Mouse (Mus musculus) E14TG2a.4 (cell line): ENCODE data around the gene Stim2.

Experiments used
- CTCF ChIP-seq: conservative IDR thresholded peaks from 2 replicates; pipeline ENCODE4 v1.5.1; 2014; ENCODE audit warnings: low read length
- NANOG ChIP-seq: IDR thresholded peaks from 2 replicates; pipeline ENCODE4 v1.6.1; 2014; ENCODE audit warnings: borderline replicate concordance, low read length, mixed read lengths
- POU5F1 ChIP-seq: IDR thresholded peaks from 2 replicates; pipeline ENCODE4 v1.6.1; 2014; ENCODE audit warnings: low read length, borderline replicate concordance

- TF ChIP-seq CTCF (no peak), NANOG (no peak), POU5F1 (no peak)
Measured at GRCm38 (mm10) chr5:53948606-53949266, 49.6 kb upstream of the Stim2 start.
